Mouse (Mus musculus) liver, postnatal 0 days (tissue): ENCODE measurements at regions not wholly inside any gene's neighbourhood (a gene's known extent, or its start where the extent isn't known, plus 50 kb on each side); places are given as distances from the start of the nearest gene placed in this dataset.

Experiments
- ATAC-seq: fragments of 200-750 bp; cut with Nextera tagmentation; 2 replicates; pipeline ENCODE4 v1.8.0; 2017; ENCODE audit warnings: mild to moderate bottlenecking, moderate library complexity
- DNase-seq: peaks from one replicate; pipeline ENCODE4 v3.0.0-alpha.2; 2016
- H3K27ac ChIP-seq: fragments of 300-500 bp; sonication (generic); 2 replicates; pipeline ENCODE4 v1.5.1; 2014; ENCODE audit warnings: antibody characterized with exemption, moderate library complexity, mild to moderate bottlenecking, low read depth
- H3K27me3 ChIP-seq: fragments of 300-500 bp; sonication (generic); 2 replicates; pipeline ENCODE4 v1.6.1; 2014; ENCODE audit warnings: low read length, control low read depth, mixed read lengths; ENCODE audit not compliant: insufficient read depth
- H3K36me3 ChIP-seq: fragments of 300-500 bp; sonication (generic); replicated peaks from 2 replicates; pipeline ENCODE4 v1.6.1; 2014; ENCODE audit warnings: mild to moderate bottlenecking, control low read depth, low read length, moderate library complexity, mixed read lengths; ENCODE audit not compliant: insufficient read depth
- H3K4me1 ChIP-seq: fragments of 300-500 bp; sonication (generic); 2 replicates; pipeline ENCODE4 v1.6.1; 2014; ENCODE audit warnings: antibody characterized with exemption, mild to moderate bottlenecking, control low read depth; ENCODE audit not compliant: insufficient read depth
- H3K4me2 ChIP-seq: fragments of 300-500 bp; sonication (generic); 2 replicates; pipeline ENCODE4 v1.6.1; 2014; ENCODE audit warnings: low read depth, mild to moderate bottlenecking, low read length, moderate library complexity, mixed read lengths
- H3K4me3 ChIP-seq: fragments of 300-500 bp; sonication (generic); 2 replicates; pipeline ENCODE4 v1.5.1; 2014; ENCODE audit warnings: low read depth, low read length
- H3K9ac ChIP-seq: fragments of 300-500 bp; sonication (generic); replicated peaks from 2 replicates; pipeline ENCODE4 v1.6.1; 2014; ENCODE audit warnings: mild to moderate bottlenecking, moderate library complexity
- H3K9me3 ChIP-seq: fragments of 300-500 bp; sonication (generic); 2 replicates; pipeline ENCODE4 v1.6.1; 2016; ENCODE audit warnings: mild to moderate bottlenecking, control low read depth, low read length, mixed read lengths
- CTCF ChIP-seq: sonication (generic); IDR thresholded peaks from 2 replicates; pipeline ENCODE4 v1.5.1; 2016; ENCODE audit warnings: antibody characterized with exemption, low read depth
- EP300 ChIP-seq: IDR thresholded peaks from 2 replicates; pipeline ENCODE4 v1.6.1; 2016; ENCODE audit warnings: antibody characterized with exemption, low read depth, mild to moderate bottlenecking
- WGBS: fragments of 180-500 bp; shearing (Covaris S2); extraction: QIAGEN DNeasy Blood & Tissue Kit; methylation state at CpG from one replicate; pipeline ENCODE4 v1.1.7; 2014; ENCODE audit not compliant: insufficient replicate concordance; 5-methylcytosine and 5-hydroxymethylcytosine counted together

- ATAC-seq (no peak), DNase-seq (no peak)
- H3K9ac ChIP-seq, result no peak overlapping the region
- TF ChIP-seq CTCF (no peak), EP300 (no peak)
- no peaks in the 10 kb centered on the region for H3K9me3 ChIP-seq
- 56% methylated on average over 13 of the region's 13 CpGs for WGBS
- no peak overlapping the region for H3K27ac ChIP-seq
- H3K4me1 ChIP-seq, result no peaks in the 10 kb centered on the region
- H3K4me3 ChIP-seq, result no peak overlapping the region
- H3K27me3 ChIP-seq, result no peaks in the 10 kb centered on the region
- no peaks in the 10 kb centered on the region for H3K36me3 ChIP-seq
- no peak overlapping the region for H3K4me2 ChIP-seq
Observed at GRCm38 (mm10) chr13:53807791-53808525, 247.5 kb downstream of the Drd1 start.

GRCm38 (mm10) chr13:53805872-53806271 lies 249.6 kb downstream of the Drd1 start:
- WGBS, result 72% methylated on average over 4 of the region's 4 CpGs
- no peak overlapping the region for H3K4me3 ChIP-seq
- no peaks in the 10 kb centered on the region for H3K4me1 ChIP-seq
- no peaks in the 10 kb centered on the region for H3K9me3 ChIP-seq
- DNase-seq (no peak), ATAC-seq (no peak)
- no peaks in the 10 kb centered on the region for H3K27me3 ChIP-seq
- H3K27ac ChIP-seq, result no peak overlapping the region
- H3K9ac ChIP-seq, result no peak overlapping the region
- no peak for TF ChIP-seq CTCF
- H3K36me3 ChIP-seq, result no peaks in the 10 kb centered on the region
- H3K4me2 ChIP-seq, result no peak overlapping the region

- no peaks in the 10 kb centered on the region for H3K4me1 ChIP-seq
- H3K36me3 ChIP-seq, result no peaks in the 10 kb centered on the region
- H3K27me3 ChIP-seq, result no peaks in the 10 kb centered on the region
- H3K27ac ChIP-seq, result no peak overlapping the region
- H3K4me2 ChIP-seq, result no peak overlapping the region
- H3K9ac ChIP-seq, result no peak overlapping the region
- 66% methylated on average over 5 of the region's 5 CpGs for WGBS
- no peak for ATAC-seq
- TF ChIP-seq EP300 (no peak), CTCF (no peak)
- no peak for DNase-seq
- no peaks in the 10 kb centered on the region for H3K9me3 ChIP-seq
- no peak overlapping the region for H3K4me3 ChIP-seq
Observed at GRCm38 (mm10) chr13:53800978-53801377, 254.5 kb downstream of the Drd1 start.

GRCm38 (mm10) chr13:53788809-53789208 lies 266.7 kb downstream of the Drd1 start:
- H3K4me1 ChIP-seq, result no peaks in the 10 kb centered on the region
- ATAC-seq, result no peak
- TF ChIP-seq EP300 (no peak), CTCF (no peak)

GRCm38 (mm10) chr13:53783492-53783891 lies 272.0 kb downstream of the Drd1 start:
- H3K36me3 ChIP-seq, result no peaks in the 10 kb centered on the region
- WGBS, result 22% methylated on average over 6 of the region's 6 CpGs
- TF ChIP-seq CTCF (peak; percentile 89), EP300 (no peak)
- DNase-seq (peak; percentile 66), ATAC-seq (no peak)
- no peak overlapping the region for H3K9ac ChIP-seq
- H3K27me3 ChIP-seq, result no peaks in the 10 kb centered on the region
- no peak overlapping the region for H3K4me3 ChIP-seq
- no peak overlapping the region for H3K27ac ChIP-seq
- H3K9me3 ChIP-seq, result no peaks in the 10 kb centered on the region
- H3K4me1 ChIP-seq, result no peaks in the 10 kb centered on the region
- no peak overlapping the region for H3K4me2 ChIP-seq

More at GRCm38 (mm10) chr13:53788809-53789208, 266.7 kb downstream of the Drd1 start:
- no peak overlapping the region for H3K4me2 ChIP-seq
- no peaks in the 10 kb centered on the region for H3K9me3 ChIP-seq
- H3K9ac ChIP-seq, result no peak overlapping the region
- no peak for DNase-seq
- H3K4me3 ChIP-seq, result no peak overlapping the region
- H3K27ac ChIP-seq, result no peak overlapping the region
- 51% methylated on average over 2 of the region's 2 CpGs for WGBS
- H3K36me3 ChIP-seq, result no peaks in the 10 kb centered on the region
- no peaks in the 10 kb centered on the region for H3K27me3 ChIP-seq

DNA sequence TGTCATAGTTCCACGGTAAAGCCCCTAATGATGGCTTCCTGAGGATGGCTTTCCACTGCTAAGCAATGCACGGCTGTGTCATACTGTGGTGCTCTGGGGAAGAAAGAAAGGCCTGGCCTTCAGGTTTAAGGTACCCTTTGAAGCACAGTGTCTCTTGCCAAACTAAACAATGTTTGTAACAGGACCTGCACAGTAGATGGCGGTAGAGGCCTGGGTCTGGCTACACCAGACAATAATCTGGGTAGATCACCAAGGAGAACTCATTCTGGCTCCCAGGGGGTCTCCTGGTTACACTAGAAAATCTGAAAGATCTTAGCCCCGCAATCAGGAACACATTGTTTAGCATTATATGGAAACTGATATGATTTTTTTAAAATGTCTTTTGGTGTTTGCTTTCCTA lies 276.4 kb downstream of the Drd1 start:
- H3K4me3 ChIP-seq, result no peak overlapping the region
- DNase-seq, result no peak
- no peak overlapping the region for H3K4me2 ChIP-seq
- no peaks in the 10 kb centered on the region for H3K4me1 ChIP-seq
- WGBS, result 46% methylated on average over 4 of the region's 4 CpGs
- no peak overlapping the region for H3K9ac ChIP-seq
- H3K36me3 ChIP-seq, result no peaks in the 10 kb centered on the region
- H3K9me3 ChIP-seq, result no peaks in the 10 kb centered on the region
- no peak for ATAC-seq
- no peak for TF ChIP-seq EP300
- TF ChIP-seq CTCF, result peak; percentile 57
- no peaks in the 10 kb centered on the region for H3K27me3 ChIP-seq
- no peak overlapping the region for H3K27ac ChIP-seq

DNA sequence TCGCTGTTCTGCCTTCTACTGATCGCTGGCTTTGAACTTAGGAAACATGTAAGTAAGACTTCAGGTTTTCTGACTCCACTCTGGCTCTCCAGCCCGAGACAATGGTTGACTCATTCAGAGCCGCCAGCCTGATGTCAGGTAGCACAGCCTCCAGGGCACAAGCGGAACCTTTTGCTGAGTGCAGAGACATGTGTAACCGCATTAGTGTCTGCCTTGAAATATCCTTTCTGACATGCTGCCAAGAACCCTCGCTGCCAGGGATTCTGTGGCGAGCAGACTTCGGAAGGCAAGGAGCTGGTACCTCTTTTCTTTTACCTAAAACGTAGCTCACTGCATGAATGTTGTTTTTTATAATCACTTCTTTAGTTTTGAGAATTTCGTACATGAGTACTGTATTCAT lies 279.1 kb downstream of the Drd1 start:
- 78% methylated on average over 11 of the region's 11 CpGs for WGBS
- Histone ChIP-seq H3K36me3 (no peaks in the 10 kb centered on the region), H3K9me3 (no peaks in the 10 kb centered on the region), H3K27ac (no peak overlapping the region), H3K4me2 (no peak overlapping the region), H3K4me3 (no peak overlapping the region), H3K4me1 (no peaks in the 10 kb centered on the region), H3K27me3 (no peaks in the 10 kb centered on the region), H3K9ac (no peak overlapping the region)
- DNase-seq (no peak), ATAC-seq (no peak)
- no peak for TF ChIP-seq EP300
- TF ChIP-seq CTCF, result no peak
